Comparison of ENCODE assay signal across 17 mouse cellular contexts in genomic region chr16:21281958-21282730, GRCm38 (mm10).
DNase-seq lines count a peak whose midpoint lies in the region; ATAC-seq lines count a peak whose summit lies in the region.
"Had no signal": no experiment of that assay in that cellular context is flagged by ENCODE, and none has a peak within 500 bp of the region (broad histone marks: within the 10 kb centered on the region; RNA-seq: fewer than 3 reads in every experiment).

No protein-coding gene starts in this region.

- WGBS in midbrain, embryonic 16.5 days: 19% methylated on average over 15 of the region's 20 CpGs
- 16% methylated on average over 16 of the region's 20 CpGs for WGBS in midbrain, embryonic 15.5 days
- WGBS in limb, embryonic 13.5 days: 6% methylated on average over 15 of the region's 20 CpGs

- no peaks in the 10 kb centered on the region; the same call in 1 of the 2 replicates for H3K9me3 ChIP-seq in midbrain, embryonic 16.5 days (replicated peaks; ENCODE audit: control insufficient read depth, low read length, poor library complexity, severe bottlenecking)
- H3K9me3 ChIP-seq in midbrain, embryonic 15.5 days: no peaks in the 10 kb centered on the region
- 0 out of 2 replicates have a peak, but pooled peaks cover 4% of the 10 kb centered on the region for H3K9me3 ChIP-seq in limb, embryonic 13.5 days
- H3K9me3 ChIP-seq: kidney, embryonic 15.5 days had no signal

- no peaks in the 10 kb centered on the region for H3K27me3 ChIP-seq in midbrain, embryonic 16.5 days (ENCODE audit: control insufficient read depth, insufficient read depth, low read depth, low read length)
- H3K27me3 ChIP-seq in midbrain, embryonic 15.5 days (replicated peaks): 0 out of 2 replicates have a peak, but pooled peaks cover 2% of the 10 kb centered on the region
- H3K27me3 ChIP-seq in limb, embryonic 13.5 days: no peaks in the 10 kb centered on the region; the same call in 1 of the 2 replicates

- no peak overlapping the region for H3K27ac ChIP-seq in midbrain, embryonic 16.5 days (ENCODE audit: low read length)
- H3K27ac ChIP-seq in midbrain, embryonic 15.5 days: no peak overlapping the region
- no peak overlapping the region for H3K27ac ChIP-seq in limb, embryonic 13.5 days
- H3K27ac ChIP-seq: gastrocnemius, adult 2 months; kidney, embryonic 15.5 days; left cerebral cortex, adult 2 months; liver, embryonic 14.5 days had no signal

- no peaks in the 10 kb centered on the region for H3K36me3 ChIP-seq in midbrain, embryonic 16.5 days (ENCODE audit: control insufficient read depth, insufficient read depth, low read length)
- no peaks in the 10 kb centered on the region for H3K36me3 ChIP-seq in midbrain, embryonic 15.5 days (replicated peaks)
- no peaks in the 10 kb centered on the region for H3K36me3 ChIP-seq in limb, embryonic 13.5 days
- H3K36me3 ChIP-seq: kidney, embryonic 15.5 days had no signal

- ATAC-seq in frontal cortex, adult (ENCODE audit: low TSS enrichment): 0 out of 2 replicates have a peak, but pooled peaks have one; percentile 34
- no peak for ATAC-seq in midbrain, embryonic 16.5 days
- no peak for ATAC-seq in midbrain, embryonic 15.5 days (replicated peaks)
- ATAC-seq in limb, embryonic 13.5 days (ENCODE audit: low FRiP score, low read depth): peak; percentile 24; the same call in 1 of the 2 replicates
- no peak for ATAC-seq in inflammation-experienced regulatory T-cells, adult 6 months

- DNase-seq in frontal cortex, postnatal 14 days (ENCODE audit: low spot score in 2 of 2): no peak
- peak; percentile 40 for DNase-seq in yolk sac, embryonic 10.5 days (ENCODE audit: low spot score)
- DNase-seq in right cerebral cortex, postnatal 36 days (ENCODE audit: low spot score in 2 of 2): no peak
- DNase-seq: adrenal gland, postnatal 10 days; gastrocnemius, adult 2 months; lung, postnatal 36 days; right cerebral cortex, postnatal 4 days; thymus, postnatal 36 days had no signal

- H3K9ac ChIP-seq in midbrain, embryonic 16.5 days (ENCODE audit: low read depth, low read length): peak overlapping the region; percentile 34; the same call in 1 of the 2 replicates
- no peak overlapping the region for H3K9ac ChIP-seq in midbrain, embryonic 15.5 days
- H3K9ac ChIP-seq in limb, embryonic 13.5 days: 0 out of 2 replicates have a peak overlapping the region, but pooled peaks have one; percentile 25
- H3K9ac ChIP-seq: kidney, embryonic 15.5 days; liver, embryonic 14.5 days had no signal

- no peak overlapping the region for H3K4me2 ChIP-seq in midbrain, embryonic 16.5 days (ENCODE audit: low read length)
- H3K4me2 ChIP-seq in midbrain, embryonic 15.5 days: no peak overlapping the region
- 0 out of 2 replicates have a peak overlapping the region, but pooled peaks have one; percentile 16 for H3K4me2 ChIP-seq in limb, embryonic 13.5 days (replicated peaks)
- H3K4me2 ChIP-seq: heart, embryonic 11.5 days; kidney, embryonic 15.5 days had no signal

- H3K4me1 ChIP-seq in midbrain, embryonic 16.5 days (ENCODE audit: control insufficient read depth, insufficient read depth, low read length): peaks cover 7% of the 10 kb centered on the region
- peaks cover 4% of the 10 kb centered on the region; the same call in 1 of the 2 replicates for H3K4me1 ChIP-seq in midbrain, embryonic 15.5 days
- H3K4me1 ChIP-seq in limb, embryonic 13.5 days: peaks cover 65% of the 10 kb centered on the region

- no peak overlapping the region for H3K4me3 ChIP-seq in midbrain, embryonic 16.5 days (ENCODE audit: low read depth, low read length)
- H3K4me3 ChIP-seq in midbrain, embryonic 15.5 days: no peak overlapping the region
- H3K4me3 ChIP-seq in limb, embryonic 13.5 days: no peak overlapping the region
- H3K4me3 ChIP-seq: gastrocnemius, adult 2 months; kidney, embryonic 15.5 days; left cerebral cortex, adult 2 months had no signal

Comparison
In these comparisons a context has a peak if more than half of its experiments do, and no peak if none do; other contexts are left out.
1. ATAC-seq: peak in frontal cortex, adult (single experiment) and limb, embryonic 13.5 days (single experiment); none in midbrain, embryonic 16.5 days (single experiment), midbrain, embryonic 15.5 days (single experiment) and inflammation-experienced regulatory T-cells, adult 6 months (single experiment).